Mouse (Mus musculus): ENCODE results near the gene Inpp4b. TPM values are rescaled to one million over a fixed set of nuclear protein-coding genes. Genes with fewer than 3 reads are reported as not detected.

The Inpp4b gene
- total and polyA plus RNA-seq, 3 experiments = 0.59 to 36.8 (median 35.6) TPM

DNA sequence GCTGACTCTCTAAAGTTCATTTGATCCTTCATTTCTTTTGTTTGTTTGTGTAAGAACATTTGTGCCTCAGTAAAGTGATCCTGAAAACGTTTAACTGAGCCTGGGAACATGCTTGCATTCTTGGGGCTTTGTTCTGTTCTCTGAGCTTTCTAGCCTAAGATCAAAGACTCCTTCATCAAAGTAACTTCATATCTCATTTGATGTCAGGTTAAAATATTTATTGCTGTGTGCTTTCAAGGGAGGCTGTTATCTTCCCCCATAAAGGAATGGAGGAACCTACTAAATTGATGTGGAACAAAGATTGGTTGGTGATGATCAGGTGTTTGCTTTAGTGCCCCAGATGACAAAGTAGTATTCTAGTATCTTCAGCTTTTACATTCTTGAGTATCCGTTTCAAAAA lies 352.5 kb downstream of the Inpp4b start:
- Histone ChIP-seq H3K36me3 (replicated peaks) (no peaks in the 10 kb centered on the region), H3K27me3 (ENCODE audit: insufficient read depth, low read length) (no peaks in the 10 kb centered on the region), H3K4me3 (ENCODE audit: low read depth, low read length) (no peak overlapping the region), H3K4me1 (ENCODE audit: insufficient read depth, low read depth, low read length) (no peaks in the 10 kb centered on the region), H3K9me3 (replicated peaks) (no peaks in the 10 kb centered on the region)
- no peak for TF ChIP-seq POLR2AphosphoS5 (IDR thresholded peaks at IDR 0.05; ENCODE audit: insufficient replicate concordance, low read depth, low read length)
- no peak for TF ChIP-seq GATA2 (IDR thresholded peaks at IDR 0.05; ENCODE audit: borderline replicate concordance, low read depth, low read length)
- TF ChIP-seq GATA1 (IDR thresholded peaks at IDR 0.05; ENCODE audit: borderline replicate concordance, low read length) = no peak
- no peak for TF ChIP-seq TAL1 (conservative IDR thresholded peaks at IDR 0.05; ENCODE audit: low read depth, low read length)
- TF ChIP-seq CTCF (IDR thresholded peaks at IDR 0.05; ENCODE audit: low read depth, low read length) = no peak
- DNase-seq (ENCODE audit: low spot score) (no peak), ATAC-seq (ENCODE audit: extremely low read depth, insufficient number of reproducible peaks, low FRiP score, poor library complexity, severe bottlenecking) (no peak)

DNA sequence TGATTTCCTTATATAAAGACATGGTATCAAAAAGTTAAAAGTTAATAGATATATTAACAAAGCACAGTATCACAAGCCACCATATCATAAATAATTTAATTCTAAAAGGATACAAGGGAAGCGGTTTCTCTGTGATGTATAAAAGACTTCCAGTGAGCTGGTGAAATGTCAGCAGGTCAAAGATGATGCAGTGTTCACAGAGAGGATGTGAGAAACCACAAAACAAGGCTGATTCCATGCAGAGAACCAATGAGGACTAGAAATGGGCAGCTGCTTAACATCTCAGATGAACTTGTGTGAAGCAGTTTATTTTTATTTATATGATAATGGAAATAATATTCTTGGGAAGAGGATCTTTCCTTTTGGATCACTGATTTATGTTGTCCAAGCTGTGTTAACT lies 359.7 kb downstream of the Inpp4b start:
- DNase-seq (ENCODE audit: low spot score) = no peak
- no peak overlapping the region for H3K4me3 ChIP-seq (ENCODE audit: low read depth, low read length)
- H3K27me3 ChIP-seq (ENCODE audit: insufficient read depth, low read length) = no peaks in the 10 kb centered on the region
- H3K4me1 ChIP-seq (ENCODE audit: insufficient read depth, low read depth, low read length) = no peaks in the 10 kb centered on the region
- H3K36me3 ChIP-seq (replicated peaks) = no peaks in the 10 kb centered on the region
- ATAC-seq (ENCODE audit: extremely low read depth, insufficient number of reproducible peaks, low FRiP score, poor library complexity, severe bottlenecking) = no peak
- TF ChIP-seq POLR2AphosphoS5 (IDR thresholded peaks at IDR 0.05; ENCODE audit: insufficient replicate concordance, low read depth, low read length) (no peak), GATA2 (IDR thresholded peaks at IDR 0.05; ENCODE audit: borderline replicate concordance, low read depth, low read length) (no peak), CTCF (IDR thresholded peaks at IDR 0.05; ENCODE audit: low read depth, low read length) (no peak), GATA1 (IDR thresholded peaks at IDR 0.05; ENCODE audit: borderline replicate concordance, low read length) (no peak), TAL1 (conservative IDR thresholded peaks at IDR 0.05; ENCODE audit: low read depth, low read length) (no peak)
- no peaks in the 10 kb centered on the region for H3K9me3 ChIP-seq (replicated peaks)

GRCm38 (mm10) chr8:81703571-81704365 lies 361.4 kb downstream of the Inpp4b start:
- H3K9me3 ChIP-seq (replicated peaks) = no peaks in the 10 kb centered on the region
- no peak for ATAC-seq (ENCODE audit: extremely low read depth, insufficient number of reproducible peaks, low FRiP score, poor library complexity, severe bottlenecking)
- no peaks in the 10 kb centered on the region for H3K36me3 ChIP-seq (replicated peaks)
- no peaks in the 10 kb centered on the region for H3K4me1 ChIP-seq (ENCODE audit: insufficient read depth, low read depth, low read length)
- no peak for TF ChIP-seq POLR2AphosphoS5 (IDR thresholded peaks at IDR 0.05; ENCODE audit: insufficient replicate concordance, low read depth, low read length)
- no peak for TF ChIP-seq TAL1 (conservative IDR thresholded peaks at IDR 0.05; ENCODE audit: low read depth, low read length)
- TF ChIP-seq CTCF (IDR thresholded peaks at IDR 0.05; ENCODE audit: low read depth, low read length) = no peak
- no peak for TF ChIP-seq GATA2 (IDR thresholded peaks at IDR 0.05; ENCODE audit: borderline replicate concordance, low read depth, low read length)
- TF ChIP-seq GATA1 (IDR thresholded peaks at IDR 0.05; ENCODE audit: borderline replicate concordance, low read length) = no peak
- H3K4me3 ChIP-seq (ENCODE audit: low read depth, low read length) = no peak overlapping the region
- DNase-seq (ENCODE audit: low spot score) = no peak
- no peaks in the 10 kb centered on the region for H3K27me3 ChIP-seq (ENCODE audit: insufficient read depth, low read length)

- Histone ChIP-seq H3K36me3 (replicated peaks) (no peaks in the 10 kb centered on the region), H3K9me3 (replicated peaks) (no peaks in the 10 kb centered on the region), H3K4me1 (ENCODE audit: insufficient read depth, low read depth, low read length) (no peaks in the 10 kb centered on the region), H3K27me3 (ENCODE audit: insufficient read depth, low read length) (no peaks in the 10 kb centered on the region), H3K4me3 (ENCODE audit: low read depth, low read length) (no peak overlapping the region)
- TF ChIP-seq TAL1 (conservative IDR thresholded peaks at IDR 0.05; ENCODE audit: low read depth, low read length) (no peak), GATA1 (IDR thresholded peaks at IDR 0.05; ENCODE audit: borderline replicate concordance, low read length) (no peak), GATA2 (IDR thresholded peaks at IDR 0.05; ENCODE audit: borderline replicate concordance, low read depth, low read length) (no peak), CTCF (IDR thresholded peaks at IDR 0.05; ENCODE audit: low read depth, low read length) (no peak), POLR2AphosphoS5 (IDR thresholded peaks at IDR 0.05; ENCODE audit: insufficient replicate concordance, low read depth, low read length) (no peak)
- DNase-seq (ENCODE audit: low spot score) (no peak), ATAC-seq (ENCODE audit: extremely low read depth, insufficient number of reproducible peaks, low FRiP score, poor library complexity, severe bottlenecking) (no peak)
These were observed 365.1 kb downstream of the Inpp4b start for GRCm38 (mm10) chr8:81707436-81707835.

DNA sequence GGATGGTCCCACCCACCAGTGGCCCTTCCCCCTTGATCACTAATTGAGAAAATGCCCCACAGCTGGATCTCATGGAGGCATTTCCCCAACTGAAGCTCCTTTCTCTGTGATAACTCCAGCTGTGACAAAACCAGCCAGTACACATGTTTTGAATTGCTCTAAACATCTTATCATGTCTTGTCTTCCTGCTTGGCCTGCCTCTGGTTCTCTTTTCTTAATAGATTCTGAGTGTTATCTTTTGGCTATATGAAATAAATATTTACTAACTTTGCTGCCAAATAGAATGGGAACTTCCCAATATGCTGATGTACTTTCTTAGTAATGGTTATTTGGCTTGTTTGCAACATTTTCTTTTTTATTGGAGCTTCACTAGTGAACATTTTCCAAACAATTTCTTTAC lies 389.0 kb downstream of the Inpp4b start:
- DNase-seq (ENCODE audit: low spot score) (no peak), ATAC-seq (ENCODE audit: extremely low read depth, insufficient number of reproducible peaks, low FRiP score, poor library complexity, severe bottlenecking) (no peak)
- no peak for TF ChIP-seq GATA2 (IDR thresholded peaks at IDR 0.05; ENCODE audit: borderline replicate concordance, low read depth, low read length)
- H3K36me3 ChIP-seq (replicated peaks) = no peaks in the 10 kb centered on the region
- peaks cover 17% of the 10 kb centered on the region; the same call in 1 of the 2 replicates for H3K4me1 ChIP-seq (ENCODE audit: insufficient read depth, low read depth, low read length)
- no peaks in the 10 kb centered on the region for H3K9me3 ChIP-seq (replicated peaks)
- H3K27me3 ChIP-seq (ENCODE audit: insufficient read depth, low read length) = no peaks in the 10 kb centered on the region
- no peak overlapping the region for H3K4me3 ChIP-seq (ENCODE audit: low read depth, low read length)

GRCm38 (mm10) chr8:81735655-81736054 lies 393.3 kb downstream of the Inpp4b start:
- TF ChIP-seq TAL1 (conservative IDR thresholded peaks at IDR 0.05; ENCODE audit: low read depth, low read length) = no peak
- no peak for TF ChIP-seq GATA1 (IDR thresholded peaks at IDR 0.05; ENCODE audit: borderline replicate concordance, low read length)
- no peak for TF ChIP-seq POLR2AphosphoS5 (IDR thresholded peaks at IDR 0.05; ENCODE audit: insufficient replicate concordance, low read depth, low read length)
- TF ChIP-seq GATA2 (IDR thresholded peaks at IDR 0.05; ENCODE audit: borderline replicate concordance, low read depth, low read length) = no peak
- TF ChIP-seq CTCF (IDR thresholded peaks at IDR 0.05; ENCODE audit: low read depth, low read length) = no peak
- DNase-seq (ENCODE audit: low spot score) (no peak), ATAC-seq (ENCODE audit: extremely low read depth, insufficient number of reproducible peaks, low FRiP score, poor library complexity, severe bottlenecking) (no peak)
- no peaks in the 10 kb centered on the region for H3K9me3 ChIP-seq (replicated peaks)
- H3K4me3 ChIP-seq (ENCODE audit: low read depth, low read length) = no peak overlapping the region
- H3K27me3 ChIP-seq (ENCODE audit: insufficient read depth, low read length) = no peaks in the 10 kb centered on the region
- H3K4me1 ChIP-seq (ENCODE audit: insufficient read depth, low read depth, low read length) = peaks cover 17% of the 10 kb centered on the region; the same call in 1 of the 2 replicates
- H3K36me3 ChIP-seq (replicated peaks) = no peaks in the 10 kb centered on the region

Measured in G1E (cell line).